Mouse (Mus musculus) heart, embryonic 13.5 days (tissue): ENCODE measurements around the gene Cep128. TPM values are rescaled to one million over a fixed set of nuclear protein-coding genes. Genes with fewer than 3 reads are reported as not detected.
"Not testable (repeated sequence)": the region's sequence is repeated elsewhere in the genome, so short reads cannot be mapped to it uniquely, and the experiment has no call there.

Experiments used
- ATAC-seq: fragments of 200-750 bp; cut with Nextera tagmentation; 2 replicates; pipeline ENCODE4 v1.8.0; 2017; ENCODE audit warnings: moderate TSS enrichment; ENCODE audit not compliant: insufficient number of reproducible peaks, low FRiP score, low TSS enrichment; ENCODE audit errors: extremely low read depth
- H3K27ac ChIP-seq: fragments of 300-500 bp; sonication (generic); replicated peaks from 2 replicates; pipeline ENCODE4 v1.5.1; 2015; ENCODE audit warnings: moderate library complexity, mild to moderate bottlenecking, inconsistent platforms
- H3K27me3 ChIP-seq: fragments of 300-500 bp; sonication (generic); replicated peaks from 2 replicates; pipeline ENCODE4 v1.6.1; 2015; ENCODE audit warnings: mild to moderate bottlenecking, inconsistent platforms
- H3K36me3 ChIP-seq: fragments of 300-500 bp; sonication (generic); 2 replicates; pipeline ENCODE4 v1.6.1; 2015; ENCODE audit warnings: mild to moderate bottlenecking, inconsistent platforms
- H3K4me1 ChIP-seq: fragments of 300-500 bp; sonication (generic); 2 replicates; pipeline ENCODE4 v1.6.1; 2015; ENCODE audit warnings: inconsistent platforms
- H3K4me2 ChIP-seq: fragments of 300-500 bp; sonication (generic); 2 replicates; pipeline ENCODE4 v1.6.1; 2015; ENCODE audit warnings: inconsistent platforms, mild to moderate bottlenecking, moderate library complexity
- H3K4me3 ChIP-seq: fragments of 300-500 bp; sonication (generic); 2 replicates; pipeline ENCODE4 v1.5.1; 2015; ENCODE audit warnings: moderate library complexity, mild to moderate bottlenecking, inconsistent platforms
- H3K9ac ChIP-seq: fragments of 300-500 bp; sonication (generic); 2 replicates; pipeline ENCODE4 v1.6.1; 2015; ENCODE audit warnings: inconsistent platforms, mild to moderate bottlenecking, moderate library complexity
- H3K9me3 ChIP-seq: fragments of 300-500 bp; sonication (generic); 2 replicates; pipeline ENCODE4 v1.6.1; 2016; ENCODE audit warnings: inconsistent platforms
- WGBS: fragments of 180-500 bp; shearing (Covaris S2); methylation state at CpG from one replicate; pipeline ENCODE4 v1.1.7; 2015; ENCODE audit warnings: mixed read lengths; 5-methylcytosine and 5-hydroxymethylcytosine counted together
- polyA plus RNA-seq: library from polyadenylated mRNA; unstranded; fragments of >200 nt; fragmentation: Nextera tagmentation; extraction: Ambion mirVana; gene quantifications from 2 replicates; pipeline ENCODE4 v1.2.1, GENCODE M21; 2015

The Cep128 gene
- polyA plus RNA-seq, 1 experiment from 2014 or later = 6.0 TPM

DNA sequence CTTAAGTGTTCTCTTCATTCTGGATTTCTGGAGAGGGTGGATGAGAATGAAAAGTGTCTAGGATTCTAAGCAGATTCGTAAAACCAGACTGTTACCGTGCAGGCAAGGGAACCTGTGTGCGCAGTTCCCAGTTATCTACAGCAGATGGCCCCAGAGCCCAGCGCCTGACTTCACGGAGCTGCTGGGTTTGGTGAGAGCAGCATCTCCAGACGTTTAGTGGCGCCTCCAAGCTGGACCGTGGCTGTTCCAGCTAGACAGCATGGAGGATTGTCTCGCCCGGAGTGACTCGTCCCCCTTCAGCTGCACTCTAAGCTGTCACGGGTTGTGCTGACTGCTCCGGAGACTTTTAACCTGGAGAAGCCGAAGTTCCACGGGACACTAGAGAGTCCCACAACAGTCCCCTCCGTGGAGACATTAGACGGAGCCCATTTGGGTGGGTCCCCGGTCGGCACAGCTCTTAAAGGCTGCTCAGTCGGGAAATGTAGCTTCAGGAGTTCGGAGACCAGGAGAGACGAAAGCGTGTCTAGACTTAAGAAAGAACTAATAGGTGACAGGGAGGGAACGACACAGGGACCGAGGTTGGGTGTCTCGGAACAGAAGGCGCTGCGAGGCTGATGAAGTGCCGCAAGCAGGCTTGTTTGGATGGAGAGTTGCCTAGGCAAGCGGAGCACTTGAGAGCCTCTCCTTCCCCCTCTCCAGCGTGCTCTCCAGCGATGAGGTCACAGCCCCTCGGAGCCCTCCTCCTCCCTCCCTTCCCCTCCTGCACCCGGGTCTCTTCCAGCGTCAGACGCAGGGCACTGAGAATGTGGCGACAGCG is 16.2 kb upstream of the Cep128 start:
- H3K4me1 ChIP-seq = peaks cover 5% of the 10 kb centered on the region
- H3K9me3 ChIP-seq = no peaks in the 10 kb centered on the region
- peak overlapping the region; percentile 58 for H3K4me3 ChIP-seq
- under 1% methylated on average over 38 of the region's 38 CpGs for WGBS
- ATAC-seq = peak; percentile 29; the same call in 1 of the 2 replicates
- H3K4me2 ChIP-seq = peak overlapping the region; percentile 96
- H3K9ac ChIP-seq = peak overlapping the region; percentile 74
- peaks cover 56% of the 10 kb centered on the region for H3K27me3 ChIP-seq
- H3K36me3 ChIP-seq = no peaks in the 10 kb centered on the region
- no peak overlapping the region for H3K27ac ChIP-seq

DNA sequence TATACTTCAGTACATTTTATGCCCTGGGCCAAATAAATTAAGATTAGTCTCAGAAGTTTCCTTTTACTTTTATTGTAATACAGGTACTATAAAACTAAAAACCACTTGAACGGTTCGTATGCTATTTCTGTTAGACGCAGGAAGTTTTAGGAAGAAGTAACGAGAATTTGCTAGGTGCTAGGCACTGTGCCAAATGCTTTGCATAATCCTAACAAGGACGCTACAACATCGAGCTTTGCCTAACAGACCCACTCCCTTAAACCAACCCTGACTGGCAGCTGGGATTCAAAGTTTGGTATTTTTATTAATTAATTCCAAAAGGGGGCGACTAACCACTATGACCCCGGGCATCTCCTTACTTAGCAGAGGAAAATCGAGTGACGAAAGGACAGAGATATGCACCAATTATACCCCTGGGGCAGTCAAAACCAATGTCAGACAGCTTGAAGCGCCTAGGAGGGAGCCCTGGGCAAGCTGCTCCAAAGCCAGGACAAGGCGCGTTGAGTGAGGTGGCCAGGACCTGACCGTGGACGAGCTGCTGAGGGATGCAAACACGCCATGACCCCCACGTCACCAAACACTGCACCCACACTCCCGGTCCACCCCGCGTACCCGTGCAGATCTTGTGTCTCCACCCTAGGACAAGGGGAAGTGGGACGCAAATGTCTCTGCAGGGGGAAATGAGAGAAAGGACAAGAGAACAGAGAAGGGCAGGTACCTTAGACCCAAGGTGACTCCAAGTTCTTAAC is 519 bp downstream of the Cep128 start:
- H3K4me2 ChIP-seq = peak overlapping the region; percentile 86
- peaks cover 3% of the 10 kb centered on the region; the same call in 1 of the 2 replicates for H3K36me3 ChIP-seq
- H3K27me3 ChIP-seq = no peaks in the 10 kb centered on the region
- ATAC-seq = peak; percentile 62
- H3K9ac ChIP-seq = peak overlapping the region; percentile 79
- H3K9me3 ChIP-seq = no peaks in the 10 kb centered on the region
- H3K4me1 ChIP-seq = peaks cover 10% of the 10 kb centered on the region
- H3K4me3 ChIP-seq = peak overlapping the region; percentile 82
- H3K27ac ChIP-seq = no peak overlapping the region
- WGBS = 4% methylated on average over 22 of the region's 22 CpGs

DNA sequence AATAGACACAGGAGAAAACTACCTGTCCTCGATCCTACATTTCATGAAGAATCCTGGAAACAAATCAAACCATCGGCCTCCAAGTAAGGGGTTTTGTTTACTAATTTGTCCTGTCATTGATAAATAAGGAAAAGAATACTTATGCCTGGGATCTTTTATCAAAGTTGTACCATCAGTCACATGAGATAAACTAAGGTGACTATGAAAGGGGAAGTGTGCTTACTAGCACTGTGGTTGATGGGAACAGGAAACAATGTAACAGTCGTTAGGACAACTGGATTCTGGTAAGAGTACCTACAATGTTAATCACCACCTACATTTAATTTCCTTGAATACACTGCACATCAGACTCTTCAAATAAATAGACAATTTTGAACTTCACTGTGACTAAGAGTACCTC is 15.0 kb downstream of the Cep128 start:
- Histone ChIP-seq H3K4me1 (no peaks in the 10 kb centered on the region), H3K4me3 (no peak overlapping the region), H3K36me3 (peaks cover 17% of the 10 kb centered on the region), H3K27me3 (no peaks in the 10 kb centered on the region), H3K4me2 (no peak overlapping the region), H3K27ac (no peak overlapping the region), H3K9ac (no peak overlapping the region), H3K9me3 (no peaks in the 10 kb centered on the region)
- no peak for ATAC-seq
- 82% methylated on average over 3 of the region's 3 CpGs for WGBS

DNA sequence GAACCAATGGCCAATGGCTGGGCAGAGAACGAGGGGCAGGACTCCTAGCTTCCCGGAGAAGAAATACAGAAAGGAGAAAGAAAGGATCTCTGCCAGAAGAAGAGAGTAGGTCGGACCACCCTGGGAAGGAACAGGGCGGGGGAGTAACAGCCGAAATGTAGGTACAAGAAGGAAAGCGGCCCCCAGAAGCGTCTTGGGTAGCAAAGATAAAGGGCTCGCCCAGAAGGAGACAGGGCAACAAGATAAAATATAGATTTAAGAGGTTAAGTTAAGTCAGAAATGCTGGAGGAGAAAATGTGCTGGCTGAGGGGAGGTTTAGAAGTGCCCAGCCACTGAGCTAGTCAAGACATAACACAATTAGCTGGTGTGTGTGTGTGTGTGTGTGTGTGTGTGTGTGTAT is 30.4 kb downstream of the Cep128 start:
- ATAC-seq = no peak
- H3K9me3 ChIP-seq = no peaks in the 10 kb centered on the region
- H3K4me3 ChIP-seq = no peak overlapping the region
- H3K9ac ChIP-seq = no peak overlapping the region
- H3K27me3 ChIP-seq = no peaks in the 10 kb centered on the region
- no peak overlapping the region for H3K4me2 ChIP-seq
- H3K36me3 ChIP-seq = no peaks in the 10 kb centered on the region
- no peaks in the 10 kb centered on the region for H3K4me1 ChIP-seq
- WGBS = 79% methylated on average over 8 of the region's 8 CpGs
- H3K27ac ChIP-seq = no peak overlapping the region

DNA sequence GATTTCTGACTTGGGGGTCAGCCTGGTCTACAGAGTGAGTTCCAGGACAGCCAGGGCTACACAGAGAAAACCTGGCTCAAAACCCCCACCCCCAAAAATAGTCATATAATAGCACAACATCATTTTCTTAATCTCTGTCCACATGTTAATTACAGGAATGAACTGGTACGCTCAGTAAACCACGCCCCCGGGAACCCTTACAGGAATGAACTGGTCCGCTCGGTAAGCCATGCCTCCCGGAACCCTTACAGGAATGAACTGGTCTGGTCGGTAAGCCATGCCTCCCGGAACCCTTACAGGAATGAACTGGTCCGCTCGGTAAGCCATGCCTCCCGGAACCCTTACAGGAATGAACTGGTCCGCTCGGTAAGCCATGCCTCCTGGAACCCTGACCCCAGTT is 45.6 kb downstream of the Cep128 start:
- 95% methylated on average over 13 of the region's 13 CpGs for WGBS
- H3K9ac ChIP-seq, H3K4me1 ChIP-seq, H3K4me2 ChIP-seq, H3K36me3 ChIP-seq, H3K27me3 ChIP-seq, ATAC-seq, H3K4me3 ChIP-seq, H3K9me3 ChIP-seq, H3K27ac ChIP-seq: not testable (repeated sequence)

DNA sequence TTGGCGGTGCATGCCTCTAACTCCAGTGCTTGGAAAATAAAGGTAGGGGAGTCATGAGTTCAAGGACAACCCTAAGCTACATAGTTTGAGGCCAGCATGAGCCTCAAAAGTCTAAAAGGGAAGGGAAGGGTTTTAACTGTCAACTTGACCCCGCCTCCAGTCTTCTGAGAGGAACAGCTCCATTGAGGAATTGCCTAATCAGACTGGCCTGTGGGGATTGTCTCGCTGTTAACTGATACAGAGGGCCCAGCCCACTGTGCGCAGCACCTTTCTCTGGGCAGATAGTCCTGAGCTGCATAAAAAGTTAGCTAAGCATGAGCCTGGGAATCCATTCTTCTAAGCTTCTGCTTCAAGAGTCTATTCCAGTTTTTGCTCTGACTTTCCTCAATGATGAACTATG is 56.7 kb downstream of the Cep128 start:
- no peaks in the 10 kb centered on the region for H3K9me3 ChIP-seq
- 68% methylated on average over 4 of the region's 4 CpGs for WGBS

DNA sequence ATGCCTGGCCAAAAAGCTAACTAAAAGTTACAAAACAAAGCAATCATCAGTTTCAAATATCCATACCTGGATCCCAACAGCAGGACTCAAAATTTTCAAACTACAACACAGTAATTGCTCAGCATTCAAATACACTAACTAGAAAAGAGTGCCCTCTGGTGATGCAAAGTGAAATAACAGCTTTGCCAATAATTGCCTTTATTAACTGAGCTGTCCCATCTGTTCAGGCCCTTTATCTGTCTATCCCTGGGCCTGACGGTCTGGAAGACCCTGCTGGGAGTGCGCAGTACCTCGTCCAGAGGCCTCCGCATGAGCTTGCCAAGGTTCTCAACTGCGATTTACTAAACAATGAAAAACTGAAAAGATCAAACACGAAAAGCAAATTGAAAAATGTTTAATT is 58.1 kb downstream of the Cep128 start:
- Histone ChIP-seq H3K27ac (no peak overlapping the region), H3K4me3 (no peak overlapping the region), H3K9me3 (no peaks in the 10 kb centered on the region), H3K4me2 (no peak overlapping the region), H3K36me3 (peaks cover 6% of the 10 kb centered on the region; the same call in 1 of the 2 replicates), H3K9ac (no peak overlapping the region), H3K4me1 (no peaks in the 10 kb centered on the region), H3K27me3 (no peaks in the 10 kb centered on the region)
- ATAC-seq = no peak
- 55% methylated on average over 6 of the region's 6 CpGs for WGBS

More for the DNA sequence above, 56.7 kb downstream of the Cep128 start:
- Histone ChIP-seq H3K4me2 (no peak overlapping the region), H3K4me3 (no peak overlapping the region), H3K9ac (no peak overlapping the region), H3K27me3 (no peaks in the 10 kb centered on the region), H3K4me1 (no peaks in the 10 kb centered on the region), H3K36me3 (peaks cover 6% of the 10 kb centered on the region; the same call in 1 of the 2 replicates), H3K27ac (no peak overlapping the region)
- ATAC-seq = no peak

DNA sequence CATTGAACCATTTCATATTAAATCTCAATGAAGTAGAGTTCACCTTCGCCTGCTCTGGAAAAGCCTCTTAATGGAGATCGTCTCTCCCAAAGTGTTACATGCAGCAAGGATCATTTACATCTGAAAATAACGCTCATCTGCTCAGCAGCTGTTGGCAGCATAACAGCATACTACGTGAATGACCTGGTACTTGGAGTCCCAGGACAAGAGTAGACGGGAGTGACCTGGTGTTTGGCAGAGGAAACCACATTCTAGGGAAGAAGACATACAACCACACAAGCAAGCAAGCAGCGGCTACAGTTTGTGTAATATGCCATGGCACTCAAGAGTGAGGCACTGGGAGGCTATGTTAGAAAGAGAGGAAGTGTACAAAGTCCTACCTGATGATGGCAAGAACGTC is 69.2 kb downstream of the Cep128 start:
- 78% methylated on average over 7 of the region's 7 CpGs for WGBS
- Histone ChIP-seq H3K4me2 (no peak overlapping the region), H3K4me3 (no peak overlapping the region), H3K4me1 (no peaks in the 10 kb centered on the region), H3K9me3 (no peaks in the 10 kb centered on the region), H3K9ac (no peak overlapping the region), H3K27ac (no peak overlapping the region), H3K36me3 (no peaks in the 10 kb centered on the region), H3K27me3 (no peaks in the 10 kb centered on the region)
- no peak for ATAC-seq

DNA sequence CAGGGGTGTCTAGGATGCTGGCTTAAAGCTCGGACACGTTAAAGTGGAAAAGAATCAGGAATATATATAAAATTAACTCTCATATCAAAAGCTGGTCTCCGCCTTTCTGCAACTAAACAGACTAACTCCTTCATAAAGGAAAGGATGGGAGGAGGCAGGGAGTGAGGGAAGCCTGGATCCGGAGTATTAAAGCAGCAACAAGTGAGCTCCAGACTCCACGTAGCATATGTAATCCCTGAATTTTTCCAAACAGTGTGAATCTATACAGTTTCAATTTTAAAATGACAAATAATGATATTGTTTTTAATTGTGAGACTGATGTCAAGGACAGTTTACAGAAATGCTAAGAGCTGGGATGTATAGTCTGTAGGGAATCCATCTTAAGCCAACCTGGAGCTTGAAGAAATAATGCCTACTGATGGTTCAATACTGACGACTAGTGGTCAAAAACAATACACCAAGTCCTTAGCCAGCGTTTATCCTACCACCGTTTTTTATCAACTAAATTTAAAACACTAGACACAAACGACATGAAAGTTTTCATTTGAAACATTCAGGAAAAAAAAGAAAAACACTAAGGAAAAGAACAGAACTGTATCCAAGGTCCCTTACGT is 70.1 kb downstream of the Cep128 start:
- Histone ChIP-seq H3K36me3 (no peaks in the 10 kb centered on the region), H3K9ac (no peak overlapping the region), H3K4me3 (no peak overlapping the region), H3K4me1 (no peaks in the 10 kb centered on the region), H3K4me2 (no peak overlapping the region), H3K27ac (no peak overlapping the region), H3K9me3 (no peaks in the 10 kb centered on the region), H3K27me3 (no peaks in the 10 kb centered on the region)
- no peak for ATAC-seq
- 53% methylated on average over 10 of the region's 10 CpGs for WGBS

DNA sequence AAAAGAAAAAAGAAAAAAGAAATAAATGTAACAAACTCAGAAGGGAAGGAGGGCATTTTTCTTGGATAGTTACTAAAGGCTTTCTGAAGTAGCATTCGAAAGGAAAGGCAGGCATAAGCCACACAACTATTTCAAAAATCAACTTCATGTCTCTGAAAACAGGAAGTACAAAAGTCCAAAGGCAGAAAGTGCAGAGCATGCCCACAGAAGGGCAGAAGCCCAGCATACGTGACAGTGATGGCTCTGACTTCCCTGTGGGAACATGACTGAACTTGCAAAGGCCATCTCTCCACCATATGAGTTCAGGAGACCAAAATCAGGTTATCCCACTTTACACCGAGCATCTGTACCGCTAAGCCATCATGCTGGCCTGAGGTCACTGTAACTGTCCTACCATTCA is 71.6 kb downstream of the Cep128 start:
- H3K27ac ChIP-seq = no peak overlapping the region
- WGBS = 88% methylated on average over 4 of the region's 4 CpGs
- ATAC-seq = no peak
- no peaks in the 10 kb centered on the region for H3K4me1 ChIP-seq
- H3K9me3 ChIP-seq = no peaks in the 10 kb centered on the region
- H3K4me2 ChIP-seq = no peak overlapping the region
- no peak overlapping the region for H3K9ac ChIP-seq
- H3K36me3 ChIP-seq = no peaks in the 10 kb centered on the region
- H3K4me3 ChIP-seq = no peak overlapping the region
- H3K27me3 ChIP-seq = no peaks in the 10 kb centered on the region

DNA sequence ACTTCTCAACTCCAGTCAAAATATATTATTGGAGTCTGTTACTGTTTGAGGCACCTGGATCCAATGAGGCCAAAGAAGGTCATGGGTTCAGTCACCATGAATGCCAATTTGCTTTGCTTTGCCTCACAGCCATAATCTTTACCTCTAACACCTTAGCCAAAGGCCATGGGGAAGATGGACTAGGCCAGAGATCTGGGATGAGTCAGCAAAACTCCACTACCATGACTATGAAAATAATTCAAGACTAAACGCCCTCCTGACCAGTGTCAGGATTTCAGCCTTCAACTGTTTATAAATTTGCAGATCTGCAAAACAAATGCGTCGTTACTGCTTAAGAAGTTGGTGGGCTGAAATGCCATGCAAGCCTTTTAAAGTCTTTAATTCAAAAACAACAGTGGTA is 76.5 kb downstream of the Cep128 start:
- no peak overlapping the region for H3K27ac ChIP-seq
- no peaks in the 10 kb centered on the region for H3K36me3 ChIP-seq
- WGBS = 86% methylated on average over 3 of the region's 3 CpGs

More for the DNA sequence above, 76.5 kb downstream of the Cep128 start:
- no peak overlapping the region for H3K4me3 ChIP-seq
- no peak overlapping the region for H3K4me2 ChIP-seq
- no peak overlapping the region for H3K9ac ChIP-seq
- no peaks in the 10 kb centered on the region for H3K27me3 ChIP-seq
- ATAC-seq = no peak
- no peaks in the 10 kb centered on the region for H3K4me1 ChIP-seq
- no peaks in the 10 kb centered on the region for H3K9me3 ChIP-seq
